10 mouse cellular contexts compared by ENCODE assay signal in the genomic region with DNA sequence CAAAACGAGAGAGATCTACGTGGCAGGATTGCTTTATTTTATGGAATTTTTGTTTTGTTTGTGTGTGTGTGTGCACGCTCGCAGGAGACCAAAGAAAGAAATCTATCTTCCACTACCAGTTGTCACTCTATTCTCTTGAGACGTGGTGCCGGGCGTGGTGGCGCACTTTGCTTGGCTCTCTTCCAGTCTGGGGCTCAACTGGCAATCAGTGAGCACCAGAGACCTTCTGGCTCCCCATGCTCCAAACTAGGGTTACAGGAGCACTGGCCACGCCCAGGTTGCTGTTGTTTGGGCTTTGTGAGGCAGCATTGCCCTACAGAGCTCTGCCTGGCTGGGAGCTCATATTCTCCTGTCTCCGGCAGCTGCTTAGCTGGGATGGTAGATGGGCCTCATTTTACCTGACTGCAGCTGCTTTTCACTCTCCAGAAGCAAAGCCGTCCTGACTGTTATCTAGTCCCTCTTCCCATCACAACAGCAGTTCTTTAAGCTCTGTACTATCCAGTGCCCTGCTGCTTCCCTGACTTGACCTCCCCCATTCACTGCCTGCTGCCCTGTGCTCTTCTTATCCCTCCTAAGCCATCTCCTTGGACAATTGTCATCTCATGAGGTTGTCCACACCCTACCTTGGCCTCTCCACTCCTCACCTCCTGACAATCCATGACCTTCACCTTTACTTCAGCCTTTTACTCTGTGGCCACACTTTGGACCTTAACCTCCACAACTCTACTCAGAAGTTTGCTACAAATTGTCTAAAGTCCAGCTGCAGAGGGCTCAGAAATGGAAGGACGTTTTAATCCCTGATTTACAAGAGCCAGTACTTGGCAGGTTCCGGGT. TPM values are rescaled to one million over a fixed set of nuclear protein-coding genes. Genes with fewer than 3 reads are reported as not detected.
DNase-seq lines count a peak whose midpoint lies in the region; ATAC-seq lines count a peak whose summit lies in the region.
"Had no signal": no experiment of that assay in that cellular context is flagged by ENCODE, and none has a peak within 500 bp of the region (broad histone marks: within the 10 kb centered on the region; RNA-seq: fewer than 3 reads in every experiment).

No protein-coding gene starts in this region.

- H3K36me3 ChIP-seq in heart, embryonic 12.5 days: no peaks in the 10 kb centered on the region
- H3K36me3 ChIP-seq in erythroblast, embryonic 14.5 days (ENCODE audit: control insufficient read depth): no peaks in the 10 kb centered on the region

- intact Hi-C loops in heart, postnatal 36 days (cut with DNase I): no loop called here

- H3K27ac ChIP-seq in heart, embryonic 12.5 days (ENCODE audit: poor library complexity, severe bottlenecking): no peak overlapping the region

- DNase-seq in heart, adult 18-20 months: no peak
- peak; percentile 42 for DNase-seq in NIH3T3 (ENCODE audit: low read depth)
- DNase-seq in heart, postnatal 36 days: no peak
- no peak for DNase-seq in cerebellum, adult 9-10 months
- DNase-seq: cerebellum, adult 11 months; heart, postnatal 4 days had no signal

- no peaks in the 10 kb centered on the region for H3K9me3 ChIP-seq in heart, embryonic 12.5 days (replicated peaks)
- no peaks in the 10 kb centered on the region for H3K9me3 ChIP-seq in erythroblast, embryonic 14.5 days (ENCODE audit: control insufficient read depth, low read length)

- H3K9ac ChIP-seq in heart, embryonic 12.5 days: no peak overlapping the region

- H3K4me3 ChIP-seq in heart, embryonic 12.5 days: no peak overlapping the region
- H3K4me3 ChIP-seq in erythroblast, embryonic 14.5 days (replicated peaks): peak overlapping the region; percentile 36

- peaks cover 13% of the 10 kb centered on the region for H3K4me1 ChIP-seq in heart, embryonic 12.5 days (replicated peaks)
- H3K4me1 ChIP-seq in erythroblast, embryonic 14.5 days (ENCODE audit: control insufficient read depth): peaks cover 35% of the 10 kb centered on the region

- H3K27me3 ChIP-seq in heart, embryonic 12.5 days (replicated peaks): no peaks in the 10 kb centered on the region
- H3K27me3 ChIP-seq in erythroblast, embryonic 14.5 days (ENCODE audit: control insufficient read depth): no peaks in the 10 kb centered on the region

- 61% methylated on average over 13 of the region's 13 CpGs for WGBS in heart, embryonic 12.5 days

- ATAC-seq in heart, embryonic 12.5 days (ENCODE audit: insufficient number of reproducible peaks, low FRiP score): 0 out of 2 replicates have a peak, but pooled peaks have one; percentile 25
- ATAC-seq in megakaryocyte progenitor cell, adult 5-6 weeks (replicated peaks; ENCODE audit: poor library complexity): peak; percentile 91
- no peak for ATAC-seq in monocyte, adult 5-6 weeks (replicated peaks; ENCODE audit: insufficient number of reproducible peaks, low FRiP score, low TSS enrichment, poor library complexity, severe bottlenecking)

- no peak overlapping the region for H3K4me2 ChIP-seq in heart, embryonic 12.5 days

RNA-seq across cellular contexts. Expression of gene Ahcy, which starts 16.8 kb away (rescaled TPM):
- 48.6 and 50.9 TPM in 2 replicates for polyA plus RNA-seq in heart, embryonic 12.5 days (2016; fragmentation: Nextera tagmentation; extraction: Ambion mirVana)
- 10 to 100 TPM; 10.4 to 16.4 TPM for total RNA-seq in heart, adult 18-20 months (2021)
- polyA plus RNA-seq in erythroblast, embryonic 14.5 days (2012): 0.48 and 0.59 TPM in 2 replicates
- total RNA-seq in megakaryocyte progenitor cell, adult 5-6 weeks (2015): 143 and 155 TPM in 2 replicates
- 103 and 109 TPM in 2 replicates for total RNA-seq in megakaryocyte progenitor cell, adult 5-6 weeks (2017)
- 9.6 to 16.0 TPM (median 14.9 TPM) in 3 replicates for total RNA-seq in monocyte, adult 5-6 weeks (2017)
- 10 to 100 TPM; 10.8 to 14.5 TPM for total RNA-seq in heart, postnatal 36 days (2021)

RNA-seq across cellular contexts. Expression of gene Itch, which starts 42.2 kb away (rescaled TPM):
- polyA plus RNA-seq in heart, embryonic 12.5 days (2016; fragmentation: Nextera tagmentation; extraction: Ambion mirVana): 43.2 and 44.2 TPM in 2 replicates
- 10 to 100 TPM; 22.9 to 27.0 TPM for total RNA-seq in heart, adult 18-20 months (2021)
- 0.06 TPM in 2 replicates for polyA plus RNA-seq in erythroblast, embryonic 14.5 days (2012)
- 50.8 and 52.9 TPM in 2 replicates for total RNA-seq in megakaryocyte progenitor cell, adult 5-6 weeks (2015)
- 48.7 and 53.4 TPM in 2 replicates for total RNA-seq in megakaryocyte progenitor cell, adult 5-6 weeks (2017)
- 177 to 184 TPM (median 180 TPM) in 3 replicates for total RNA-seq in monocyte, adult 5-6 weeks (2017)
- total RNA-seq in heart, postnatal 36 days (2021): 10 to 100 TPM; 27.5 to 28.5 TPM
